Mouse (Mus musculus) C2C12 (cell line): ENCODE results near the gene Tbc1d9. TPM values are rescaled to one million over a fixed set of nuclear protein-coding genes. Genes with fewer than 3 reads are reported as not detected.

Experiments
- H3K27me3 ChIP-seq: one replicate; pipeline ENCODE4 v1.6.1; 2011; ENCODE audit not compliant: control insufficient read depth, insufficient read depth, insufficient read length
- H3K36me3 ChIP-seq: one replicate; pipeline ENCODE4 v1.6.1; 2011; ENCODE audit not compliant: control insufficient read depth, insufficient read depth
- H3K4me3 ChIP-seq: one replicate; pipeline ENCODE4 v1.5.1; 2011; ENCODE audit warnings: mild to moderate bottlenecking, control low read depth; ENCODE audit not compliant: poor library complexity, insufficient read depth, severe bottlenecking
- H3K79me2 ChIP-seq: one replicate; pipeline ENCODE4 v1.6.1; 2011; ENCODE audit not compliant: control insufficient read depth, insufficient read depth
- H3K79me3 ChIP-seq: one replicate; pipeline ENCODE4 v1.6.1; 2011; ENCODE audit warnings: low read depth, control low read depth
- H3ac ChIP-seq: one replicate; pipeline ENCODE3; 2011; ENCODE audit warnings: low read depth; ENCODE audit not compliant: control insufficient read depth, insufficient read length
- CEBPB ChIP-seq: IDR thresholded peaks from one replicate; pipeline ENCODE4 v1.6.1; 2011; ENCODE audit warnings: low read depth, mild to moderate bottlenecking, control low read depth, moderate library complexity
- CTCF ChIP-seq: IDR thresholded peaks from one replicate; pipeline ENCODE4 v1.5.1; 2011; ENCODE audit not compliant: control insufficient read depth, insufficient read depth, insufficient read length
- FOSL1 ChIP-seq: IDR thresholded peaks from one replicate; pipeline ENCODE4 v1.8.0; 2011; ENCODE audit warnings: mild to moderate bottlenecking, low read length; ENCODE audit not compliant: poor library complexity, insufficient read depth, severe bottlenecking
- MAX ChIP-seq: IDR thresholded peaks from one replicate; pipeline ENCODE4 v1.6.1; 2011; ENCODE audit warnings: mild to moderate bottlenecking, control low read depth
- MYOD1 ChIP-seq: IDR thresholded peaks from one replicate; pipeline ENCODE4 v1.6.1; 2011; ENCODE audit warnings: low read depth; ENCODE audit not compliant: control insufficient read depth, insufficient read length
- MYOG ChIP-seq: IDR thresholded peaks from one replicate; pipeline ENCODE4 v1.6.1; 2011; ENCODE audit not compliant: control insufficient read depth, insufficient read length; ENCODE audit errors: extremely low read depth
- USF1 ChIP-seq: IDR thresholded peaks from one replicate; pipeline ENCODE4 v1.6.1; 2011; ENCODE audit warnings: low read depth, mild to moderate bottlenecking, control low read depth, moderate library complexity
- polyA plus RNA-seq: library from polyadenylated mRNA; unstranded; fragments of >200 nt; fragmentation: generic; extraction: Trizol; gene quantifications from one replicate; pipeline ENCODE4 v1.2.1, GENCODE M21; 2012; ENCODE audit warnings: missing spikeins

Gene Tbc1d9
- polyA plus RNA-seq, 1 experiment: 0.55 TPM

GRCm38 (mm10) chr8:83181851-83182482 is 16.8 kb downstream of the Tbc1d9 start:
- no peak overlapping the region for H3K4me3 ChIP-seq
- no peaks in the 10 kb centered on the region for H3K79me2 ChIP-seq
- no peaks in the 10 kb centered on the region for H3K79me3 ChIP-seq
- no peak overlapping the region for H3ac ChIP-seq
- TF ChIP-seq CEBPB (no peak), MYOD1 (no peak), FOSL1 (no peak), MAX (no peak), MYOG (no peak), CTCF (no peak), USF1 (no peak)
- H3K36me3 ChIP-seq: no peaks in the 10 kb centered on the region
- no peaks in the 10 kb centered on the region for H3K27me3 ChIP-seq

- Histone ChIP-seq H3ac (no peak overlapping the region), H3K4me3 (no peak overlapping the region), H3K79me2 (no peaks in the 10 kb centered on the region), H3K36me3 (no peaks in the 10 kb centered on the region), H3K79me3 (no peaks in the 10 kb centered on the region), H3K27me3 (no peaks in the 10 kb centered on the region)
- no peak for TF ChIP-seq MYOD1
- no peak for TF ChIP-seq USF1
- no peak for TF ChIP-seq CEBPB
- TF ChIP-seq FOSL1: no peak
- TF ChIP-seq CTCF: no peak
- TF ChIP-seq MYOG: no peak
- TF ChIP-seq MAX: no peak
Observed at GRCm38 (mm10) chr8:83182784-83183183, 17.6 kb downstream of the Tbc1d9 start.

- no peak overlapping the region for H3ac ChIP-seq
- H3K27me3 ChIP-seq: no peaks in the 10 kb centered on the region
- H3K79me3 ChIP-seq: no peaks in the 10 kb centered on the region
- H3K4me3 ChIP-seq: no peak overlapping the region
- no peaks in the 10 kb centered on the region for H3K79me2 ChIP-seq
- TF ChIP-seq MAX (no peak), CEBPB (no peak), FOSL1 (no peak), USF1 (no peak), MYOD1 (no peak), CTCF (no peak), MYOG (no peak)
- no peaks in the 10 kb centered on the region for H3K36me3 ChIP-seq
Observed at GRCm38 (mm10) chr8:83186376-83186775, 21.2 kb downstream of the Tbc1d9 start.

- H3K79me3 ChIP-seq: no peaks in the 10 kb centered on the region
- no peak for TF ChIP-seq FOSL1
- no peak for TF ChIP-seq MYOD1
- no peak for TF ChIP-seq USF1
- no peak for TF ChIP-seq MAX
- no peaks in the 10 kb centered on the region for H3K79me2 ChIP-seq
- H3ac ChIP-seq: no peak overlapping the region
- H3K27me3 ChIP-seq: no peaks in the 10 kb centered on the region
- no peak overlapping the region for H3K4me3 ChIP-seq
- no peaks in the 10 kb centered on the region for H3K36me3 ChIP-seq
Observed at GRCm38 (mm10) chr8:83187363-83187962, 22.3 kb downstream of the Tbc1d9 start.

GRCm38 (mm10) chr8:83189538-83190095 is 24.5 kb downstream of the Tbc1d9 start:
- Histone ChIP-seq H3K79me3 (no peaks in the 10 kb centered on the region), H3K79me2 (no peaks in the 10 kb centered on the region), H3ac (no peak overlapping the region), H3K4me3 (no peak overlapping the region), H3K27me3 (no peaks in the 10 kb centered on the region), H3K36me3 (no peaks in the 10 kb centered on the region)
- TF ChIP-seq USF1 (no peak), MAX (no peak), MYOG (no peak), MYOD1 (no peak), FOSL1 (no peak), CEBPB (no peak), CTCF (no peak)
